Mouse (Mus musculus) kidney, postnatal 0 days (tissue): ENCODE results near the gene H1f0. TPM values are rescaled to one million over a fixed set of nuclear protein-coding genes. Genes with fewer than 3 reads are reported as not detected.

ENCODE experiments used
- ATAC-seq: fragments of 200-750 bp; cut with Nextera tagmentation; replicated peaks from 2 replicates; pipeline ENCODE4 v1.8.0; 2017; ENCODE audit warnings: low read depth, moderate number of reproducible peaks, moderate TSS enrichment, moderate library complexity; ENCODE audit not compliant: low FRiP score
- DNase-seq: peaks from one replicate; pipeline ENCODE4 v3.0.0-alpha.2; 2016; ENCODE audit warnings: low spot score
- H3K27ac ChIP-seq: fragments of 300-500 bp; sonication (generic); 2 replicates; pipeline ENCODE4 v1.5.1; 2014; ENCODE audit warnings: mild to moderate bottlenecking
- H3K27me3 ChIP-seq: fragments of 300-500 bp; sonication (generic); 2 replicates; pipeline ENCODE4 v1.6.1; 2014; ENCODE audit warnings: low read length, mixed read lengths; ENCODE audit not compliant: insufficient read depth
- H3K36me3 ChIP-seq: fragments of 300-500 bp; sonication (generic); 2 replicates; pipeline ENCODE4 v1.6.1; 2014; ENCODE audit warnings: low read length, mixed read lengths; ENCODE audit not compliant: insufficient read depth
- H3K4me1 ChIP-seq: fragments of 300-500 bp; sonication (generic); replicated peaks from 2 replicates; pipeline ENCODE4 v1.6.1; 2014; ENCODE audit warnings: antibody characterized with exemption, low read length, mixed read lengths; ENCODE audit not compliant: insufficient read depth
- H3K4me2 ChIP-seq: fragments of 300-500 bp; sonication (generic); 2 replicates; pipeline ENCODE4 v1.6.1; 2014; ENCODE audit warnings: mild to moderate bottlenecking, low read length, moderate library complexity, mixed read lengths
- H3K4me3 ChIP-seq: fragments of 300-500 bp; sonication (generic); replicated peaks from 2 replicates; pipeline ENCODE4 v1.5.1; 2014; ENCODE audit warnings: low read depth, low read length
- H3K9ac ChIP-seq: fragments of 300-500 bp; sonication (generic); 2 replicates; pipeline ENCODE4 v1.6.1; 2014; ENCODE audit warnings: low read depth, low read length
- H3K9me3 ChIP-seq: fragments of 300-500 bp; sonication (generic); replicated peaks from 2 replicates; pipeline ENCODE4 v1.6.1; 2016; ENCODE audit warnings: low read length, inconsistent platforms, mixed read lengths
- CTCF ChIP-seq: IDR thresholded peaks from 2 replicates; pipeline ENCODE4 v1.5.1; 2016; ENCODE audit warnings: antibody characterized with exemption, low read depth, mild to moderate bottlenecking, moderate library complexity
- WGBS: fragments of 180-500 bp; shearing (Covaris S2); extraction: QIAGEN DNeasy Blood & Tissue Kit; methylation state at CpG from one replicate; pipeline ENCODE4 v1.1.7; 2014; 5-methylcytosine and 5-hydroxymethylcytosine counted together
- microRNA-seq: library from miRNA; unstranded; fragments of <30 nt; microRNA quantifications from one replicate; pipeline ENCODE4, GENCODE M21; 2016
- polyA plus RNA-seq: library from polyadenylated mRNA; unstranded; fragments of >200 nt; fragmentation: Nextera tagmentation; extraction: Ambion mirVana; gene quantifications from 2 replicates; pipeline ENCODE4 v1.2.1, GENCODE M21; 2015

H1f0 gene
- polyA plus RNA-seq, 1 experiment from 2014 or later = 524 TPM

- H3K36me3 ChIP-seq = peaks cover 22% of the 10 kb centered on the region
- WGBS = 28% methylated on average over 15 of the region's 15 CpGs
- H3K4me2 ChIP-seq = peak overlapping the region; percentile 81
- no peaks in the 10 kb centered on the region for H3K9me3 ChIP-seq
- peak overlapping the region; percentile 79 for H3K4me3 ChIP-seq
- no peaks in the 10 kb centered on the region for H3K27me3 ChIP-seq
- peak overlapping the region; percentile 85; the same call in 1 of the 2 replicates for H3K27ac ChIP-seq
- peaks cover 12% of the 10 kb centered on the region; the same call in 1 of the 2 replicates for H3K4me1 ChIP-seq
- no peak for TF ChIP-seq CTCF
- DNase-seq = no peak
- no peak for ATAC-seq
- H3K9ac ChIP-seq = peak overlapping the region; percentile 80
These were observed 47.6 kb downstream of the H1f0 start for GRCm38 (mm10) chr15:79075658-79076365.

- H3K4me1 ChIP-seq = peaks cover 7% of the 10 kb centered on the region; the same call in 1 of the 2 replicates
- H3K27ac ChIP-seq = no peak overlapping the region
- WGBS = 79% methylated on average over 7 of the region's 7 CpGs
- H3K36me3 ChIP-seq = peaks cover 58% of the 10 kb centered on the region
- H3K27me3 ChIP-seq = no peaks in the 10 kb centered on the region
- no peak overlapping the region for H3K9ac ChIP-seq
- no peak overlapping the region for H3K4me2 ChIP-seq
- no peak overlapping the region for H3K4me3 ChIP-seq
- ATAC-seq (0 out of 2 replicates have a peak, but pooled peaks have one; percentile 49), DNase-seq (no peak)
- TF ChIP-seq CTCF = no peak
- no peaks in the 10 kb centered on the region for H3K9me3 ChIP-seq
These were observed 51.3 kb downstream of the H1f0 start for GRCm38 (mm10) chr15:79079567-79079966.

Small RNA genes within 50 kb of the gene (microRNA-seq; reads per million reads assigned to microRNA genes)
- gene Mir6956 = 0.60 reads per million

Other genes starting within 250 kb of the H1f0 start
- 8.2 and 9.2 TPM in 2 replicates for gene Card10, start 225.4 kb upstream of the H1f0 start, polyA plus RNA-seq
- gene Cdc42ep1, start 185.8 kb upstream of the H1f0 start, polyA plus RNA-seq = 51.4 and 57.1 TPM in 2 replicates
- gene Lgals2, start 172.9 kb upstream of the H1f0 start, polyA plus RNA-seq = 0.91 and 1.2 TPM in 2 replicates
- gene Gga1, start 151.3 kb upstream of the H1f0 start, polyA plus RNA-seq = 41.5 and 42.8 TPM in 2 replicates
- 0.30 TPM in 1 of 2 replicates, not detected in the other for gene Gm49510, start 128.8 kb upstream of the H1f0 start, polyA plus RNA-seq
- gene Sh3bp1, start 128.7 kb upstream of the H1f0 start, polyA plus RNA-seq = 19.6 and 24.6 TPM in 2 replicates
- 7.1 and 7.8 TPM in 2 replicates for gene Pdxp, start 114.5 kb upstream of the H1f0 start, polyA plus RNA-seq
- gene Lgals1, start 101.7 kb upstream of the H1f0 start, polyA plus RNA-seq = 576 and 592 TPM in 2 replicates
- 43.8 and 46.8 TPM in 2 replicates for gene Nol12, start 93.5 kb upstream of the H1f0 start, polyA plus RNA-seq
- 30.5 and 33.0 TPM in 2 replicates for gene Triobp, start 80.7 kb upstream of the H1f0 start, polyA plus RNA-seq
- 0.13 and 0.24 TPM in 2 replicates for gene Galr3, start 13.4 kb downstream of the H1f0 start, polyA plus RNA-seq
- gene Ankrd54, start 34.4 kb downstream of the H1f0 start, polyA plus RNA-seq = 42.5 and 42.6 TPM in 2 replicates
- 199 and 218 TPM in 2 replicates for gene Eif3l, start 46.7 kb downstream of the H1f0 start, polyA plus RNA-seq
- gene Micall1, start 80.4 kb downstream of the H1f0 start, polyA plus RNA-seq = 5.9 and 6.6 TPM in 2 replicates
- 314 and 321 TPM in 2 replicates for gene Polr2f, start 112.6 kb downstream of the H1f0 start, polyA plus RNA-seq
- 12.9 and 15.2 TPM in 2 replicates for gene 1700088E04Rik, start 112.8 kb downstream of the H1f0 start, polyA plus RNA-seq
- gene Sox10, start 136.8 kb downstream of the H1f0 start, polyA plus RNA-seq = 0.23 and 0.25 TPM in 2 replicates
- gene Pick1, start 200.7 kb downstream of the H1f0 start, polyA plus RNA-seq = 31.8 and 35.6 TPM in 2 replicates
- 0.33 and 0.42 TPM in 2 replicates for gene Gm49486, start 200.9 kb downstream of the H1f0 start, polyA plus RNA-seq
- 0.23 TPM in 1 of 2 replicates, not detected in the other for gene Slc16a8, start 226.3 kb downstream of the H1f0 start, polyA plus RNA-seq